Mouse (Mus musculus) neural tube, embryonic 12.5 days (tissue): ENCODE measurements around the gene Cdk5r1. TPM values are rescaled to one million over a fixed set of nuclear protein-coding genes. Genes with fewer than 3 reads are reported as not detected.
A peak's percentile ranks its signal among the peaks of the same experiment; 100 is the strongest.

Experiments used
- ATAC-seq: fragments of 200-750 bp; cut with Nextera tagmentation; 2 replicates; pipeline ENCODE4 v1.8.0; 2017; ENCODE audit warnings: low read depth, mild to moderate bottlenecking, moderate TSS enrichment, moderate library complexity; ENCODE audit not compliant: low FRiP score
- H3K27ac ChIP-seq: fragments of 300-500 bp; sonication (generic); 2 replicates; pipeline ENCODE4 v1.5.1; 2016
- H3K27me3 ChIP-seq: fragments of 300-500 bp; sonication (generic); replicated peaks from 2 replicates; pipeline ENCODE4 v1.6.1; 2016; ENCODE audit warnings: mild to moderate bottlenecking
- H3K36me3 ChIP-seq: fragments of 300-500 bp; sonication (generic); 2 replicates; pipeline ENCODE4 v1.6.1; 2016; ENCODE audit warnings: mild to moderate bottlenecking
- H3K4me1 ChIP-seq: fragments of 300-500 bp; sonication (generic); 2 replicates; pipeline ENCODE4 v1.6.1; 2016
- H3K4me2 ChIP-seq: fragments of 300-500 bp; sonication (generic); replicated peaks from 2 replicates; pipeline ENCODE4 v1.6.1; 2016; ENCODE audit warnings: mild to moderate bottlenecking
- H3K4me3 ChIP-seq: fragments of 300-500 bp; sonication (generic); 2 replicates; pipeline ENCODE4 v1.5.1; 2016
- H3K9ac ChIP-seq: fragments of 300-500 bp; sonication (generic); 2 replicates; pipeline ENCODE4 v1.6.1; 2016; ENCODE audit warnings: mild to moderate bottlenecking
- H3K9me3 ChIP-seq: fragments of 300-500 bp; sonication (generic); 2 replicates; pipeline ENCODE4 v1.6.1; 2016; ENCODE audit warnings: mild to moderate bottlenecking
- WGBS: fragments of 180-500 bp; shearing (Covaris S2); methylation state at CpG from one replicate; pipeline ENCODE4 v1.1.7; 2016; 5-methylcytosine and 5-hydroxymethylcytosine counted together
- polyA plus RNA-seq: library from polyadenylated mRNA; unstranded; fragments of >200 nt; fragmentation: Nextera tagmentation; extraction: Ambion mirVana; gene quantifications from 2 replicates; pipeline ENCODE4 v1.2.1, GENCODE M21; 2016

Gene Cdk5r1
- polyA plus RNA-seq, 1 experiment from 2014 or later: 73.1 TPM

DNA sequence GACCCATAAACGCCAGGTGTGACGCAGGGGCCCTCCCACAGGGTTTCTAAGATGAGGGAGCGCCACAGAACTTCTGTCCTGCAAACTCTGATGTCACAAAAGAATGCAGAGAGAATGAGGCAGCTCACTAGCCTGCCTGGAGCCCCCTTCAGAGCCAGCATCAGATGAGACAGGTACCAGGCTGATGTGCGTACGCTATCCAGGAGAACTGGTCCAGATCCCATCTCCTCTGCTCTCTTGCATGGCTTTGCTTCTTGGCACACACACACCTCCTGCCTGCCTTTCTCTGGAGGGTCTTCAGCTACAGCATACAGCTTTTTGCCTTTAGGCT lies 32.3 kb downstream of the Cdk5r1 start:
- no peak overlapping the region for H3K4me2 ChIP-seq
- H3K27me3 ChIP-seq: peaks cover 4% of the 10 kb centered on the region; the same call in 1 of the 2 replicates
- no peak overlapping the region for H3K4me3 ChIP-seq
- no peaks in the 10 kb centered on the region for H3K36me3 ChIP-seq
- no peak overlapping the region for H3K27ac ChIP-seq
- ATAC-seq: no peak
- WGBS: 72% methylated on average over 5 of the region's 5 CpGs
- peaks cover 30% of the 10 kb centered on the region for H3K4me1 ChIP-seq
- H3K9me3 ChIP-seq: no peaks in the 10 kb centered on the region
- peak overlapping the region; percentile 22; the same call in 1 of the 2 replicates for H3K9ac ChIP-seq

DNA sequence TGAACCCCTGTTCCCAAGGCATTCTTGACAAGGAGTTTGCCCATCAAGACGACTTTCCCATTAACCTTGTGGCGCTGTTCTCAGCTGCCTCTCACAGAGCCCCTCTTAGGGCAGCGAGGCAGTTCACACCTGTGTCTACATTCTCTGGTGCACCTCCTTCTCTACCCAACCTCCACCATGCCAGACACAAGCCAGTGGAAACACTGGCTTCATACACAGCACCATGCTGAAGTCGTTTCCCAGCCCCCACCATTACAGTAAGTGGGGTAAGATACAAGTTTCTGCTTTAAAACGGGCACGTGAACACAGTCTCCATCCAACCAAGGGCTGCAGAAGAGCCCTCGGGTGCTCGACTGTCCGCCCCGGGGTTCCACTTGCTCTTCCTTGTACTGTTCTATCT lies 33.3 kb downstream of the Cdk5r1 start:
- ATAC-seq: no peak
- Histone ChIP-seq H3K4me2 (no peak overlapping the region), H3K36me3 (no peaks in the 10 kb centered on the region), H3K4me3 (no peak overlapping the region), H3K27me3 (peaks cover 4% of the 10 kb centered on the region; the same call in 1 of the 2 replicates), H3K4me1 (peaks cover 20% of the 10 kb centered on the region), H3K27ac (no peak overlapping the region), H3K9ac (no peak overlapping the region), H3K9me3 (no peaks in the 10 kb centered on the region)
- 84% methylated on average over 10 of the region's 10 CpGs for WGBS

DNA sequence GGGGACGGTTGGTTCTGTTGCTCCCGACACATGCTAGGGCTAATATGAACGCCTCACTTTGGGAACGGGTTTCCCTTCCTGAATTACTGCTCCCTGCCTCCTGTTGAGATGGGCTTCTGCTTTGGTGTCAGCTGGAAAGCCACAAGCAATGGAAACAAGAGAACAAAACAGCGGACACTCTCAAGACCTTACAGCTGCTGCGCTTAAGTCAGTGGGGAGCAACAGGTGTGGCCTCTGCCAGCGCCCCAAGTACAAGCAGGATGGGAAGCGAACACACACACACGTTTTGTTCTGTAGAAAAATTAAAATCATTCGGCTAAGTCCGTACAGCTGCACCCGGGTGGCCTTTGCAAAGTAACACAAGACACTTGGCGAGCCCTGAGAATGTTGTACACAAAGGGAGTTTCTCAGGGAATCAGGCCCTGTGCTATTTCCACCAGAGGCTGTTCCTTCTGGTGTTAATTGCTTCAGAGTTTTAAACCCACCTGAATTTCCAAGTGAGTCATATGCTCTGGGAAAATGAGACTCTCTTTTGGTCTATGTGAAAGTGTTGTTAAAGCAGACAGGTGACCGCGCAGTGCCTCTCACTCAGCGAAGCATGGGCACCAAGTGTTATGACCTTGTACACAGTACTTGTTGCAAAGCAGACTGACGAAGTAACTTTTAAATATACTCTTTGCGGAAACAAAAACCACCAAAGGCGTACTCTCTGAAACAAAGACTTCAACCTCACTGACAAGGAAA lies 35.7 kb downstream of the Cdk5r1 start:
- 79% methylated on average over 19 of the region's 19 CpGs for WGBS
- Histone ChIP-seq H3K4me2 (no peak overlapping the region), H3K9ac (no peak overlapping the region), H3K27me3 (peaks cover 4% of the 10 kb centered on the region; the same call in 1 of the 2 replicates), H3K4me1 (peaks cover 10% of the 10 kb centered on the region; the same call in 1 of the 2 replicates), H3K27ac (no peak overlapping the region), H3K36me3 (no peaks in the 10 kb centered on the region), H3K9me3 (no peaks in the 10 kb centered on the region), H3K4me3 (no peak overlapping the region)
- ATAC-seq: no peak

DNA sequence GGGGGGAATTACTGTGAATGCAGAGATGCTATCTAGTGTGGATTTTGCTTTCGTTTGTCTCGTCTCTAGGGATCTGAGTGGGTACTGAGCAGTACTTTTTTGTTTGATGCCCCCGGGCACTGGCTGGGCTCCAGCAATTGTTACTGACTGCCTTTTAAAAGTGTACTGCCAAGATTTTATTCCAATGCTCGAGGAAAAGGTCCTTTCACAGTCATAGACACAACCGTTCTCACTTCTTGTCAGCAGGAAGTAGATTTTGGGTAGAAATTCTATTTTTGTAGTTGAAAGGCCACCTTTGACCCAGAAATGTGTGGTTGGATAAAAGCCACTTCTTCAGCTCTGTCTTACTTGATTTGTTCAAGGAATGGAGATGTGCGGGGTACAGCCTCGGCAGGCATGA lies 37.0 kb downstream of the Cdk5r1 start:
- Histone ChIP-seq H3K4me3 (no peak overlapping the region), H3K9me3 (no peaks in the 10 kb centered on the region), H3K9ac (no peak overlapping the region), H3K27me3 (peaks cover 4% of the 10 kb centered on the region; the same call in 1 of the 2 replicates), H3K36me3 (no peaks in the 10 kb centered on the region), H3K4me1 (peaks cover 16% of the 10 kb centered on the region), H3K27ac (no peak overlapping the region), H3K4me2 (no peak overlapping the region)
- WGBS: 73% methylated on average over 7 of the region's 7 CpGs
- ATAC-seq: no peak

DNA sequence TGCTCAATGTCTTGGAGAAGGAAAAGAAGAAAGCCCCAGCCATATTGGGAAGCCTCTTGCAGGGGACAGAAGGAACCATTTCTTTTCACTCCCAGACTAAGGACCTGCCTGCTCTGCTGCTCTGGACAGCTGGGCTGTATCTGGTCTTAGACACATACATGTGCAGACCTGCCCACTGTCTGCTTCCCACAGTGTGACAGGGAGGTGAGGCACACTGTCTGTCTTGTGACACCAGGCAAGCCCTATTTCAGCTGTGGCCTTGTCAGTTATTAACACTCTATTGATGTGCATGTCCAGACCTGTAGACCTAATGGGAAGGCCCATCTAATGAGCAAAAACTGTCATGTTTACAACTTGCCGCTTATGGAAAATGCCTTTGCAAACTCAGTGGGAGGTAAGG lies 38.5 kb downstream of the Cdk5r1 start:
- no peak for ATAC-seq
- 70% methylated on average over 1 of the region's 1 CpGs for WGBS
- peaks cover 22% of the 10 kb centered on the region for H3K4me1 ChIP-seq

DNA sequence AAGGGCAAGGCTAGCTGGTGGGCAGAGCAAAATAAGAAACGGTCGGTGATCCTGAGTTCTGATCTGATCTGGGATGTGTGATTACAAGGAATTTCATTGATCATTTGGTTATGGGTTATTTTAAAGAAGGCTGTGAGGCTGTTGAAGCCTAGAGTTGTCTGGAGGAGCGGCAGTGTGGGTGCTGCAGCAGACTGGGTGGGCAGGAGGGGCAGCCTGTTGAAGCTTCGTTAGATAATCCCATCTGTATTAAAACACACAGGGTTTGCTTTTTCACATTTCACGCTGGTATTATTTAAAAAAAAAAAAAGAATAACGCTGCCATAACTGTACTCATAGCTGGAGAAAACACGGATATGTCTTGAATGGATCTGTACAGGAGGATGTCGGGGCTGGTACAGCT lies 39.1 kb downstream of the Cdk5r1 start:
- ATAC-seq: no peak
- H3K9me3 ChIP-seq: no peaks in the 10 kb centered on the region
- H3K27ac ChIP-seq: no peak overlapping the region
- peaks cover 22% of the 10 kb centered on the region for H3K4me1 ChIP-seq
- WGBS: 85% methylated on average over 8 of the region's 8 CpGs
- no peak overlapping the region for H3K4me2 ChIP-seq
- H3K9ac ChIP-seq: no peak overlapping the region
- H3K27me3 ChIP-seq: peaks cover 4% of the 10 kb centered on the region; the same call in 1 of the 2 replicates
- no peak overlapping the region for H3K4me3 ChIP-seq
- no peaks in the 10 kb centered on the region for H3K36me3 ChIP-seq

More for the DNA sequence above, 38.5 kb downstream of the Cdk5r1 start:
- H3K4me3 ChIP-seq: no peak overlapping the region
- peaks cover 4% of the 10 kb centered on the region; the same call in 1 of the 2 replicates for H3K27me3 ChIP-seq
- no peak overlapping the region for H3K4me2 ChIP-seq
- no peak overlapping the region for H3K9ac ChIP-seq
- no peaks in the 10 kb centered on the region for H3K36me3 ChIP-seq
- no peaks in the 10 kb centered on the region for H3K9me3 ChIP-seq
- H3K27ac ChIP-seq: no peak overlapping the region

DNA sequence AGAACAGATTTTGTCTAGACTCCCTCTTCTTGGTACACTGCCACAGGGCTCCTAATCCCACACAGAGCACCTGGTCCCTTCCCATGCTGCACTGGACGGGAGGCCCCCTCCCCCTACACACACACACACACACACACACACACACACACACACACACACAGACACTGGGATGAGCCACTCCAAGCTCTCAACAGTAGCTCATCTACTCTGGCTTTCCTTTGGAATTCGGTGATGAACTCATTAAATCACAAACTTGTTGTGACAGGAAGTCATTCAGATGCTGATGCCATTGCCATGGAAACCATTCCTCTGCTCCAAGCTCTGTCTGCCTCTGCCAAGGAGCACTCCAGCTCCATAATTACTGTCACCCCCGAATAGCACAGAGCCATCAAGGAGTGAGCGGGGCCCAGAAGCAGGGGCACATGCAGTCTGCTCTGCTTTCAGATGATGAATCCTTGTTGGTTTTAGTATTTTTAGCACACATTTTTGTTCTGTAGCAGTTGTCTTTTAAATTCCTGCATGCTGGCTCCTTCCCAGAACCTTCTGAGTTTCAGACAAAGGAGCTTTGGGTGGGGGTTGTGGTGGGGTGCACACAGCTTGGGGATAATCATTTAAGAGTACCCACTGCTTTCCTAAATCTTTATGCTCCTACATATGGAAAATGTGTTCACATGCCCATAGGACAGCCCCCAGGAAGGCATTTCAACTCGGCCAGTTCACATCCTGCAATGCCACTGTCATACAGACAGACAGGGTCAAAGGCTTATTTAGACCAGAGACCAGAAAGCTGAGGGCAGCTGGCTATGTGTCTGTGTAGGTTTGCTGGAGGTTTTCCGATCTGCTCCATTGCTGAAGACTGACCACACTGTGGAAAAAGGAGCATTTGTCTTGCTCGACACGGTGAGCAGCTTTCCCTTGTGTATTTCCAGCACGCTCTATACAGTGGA lies 41.9 kb downstream of the Cdk5r1 start:
- H3K4me3 ChIP-seq: no peak overlapping the region
- H3K27me3 ChIP-seq: 0 out of 2 replicates have a peak, but pooled peaks cover 4% of the 10 kb centered on the region
- H3K27ac ChIP-seq: peak overlapping the region; percentile 8; the same call in 1 of the 2 replicates
- peak; percentile 95 for ATAC-seq
- H3K36me3 ChIP-seq: no peaks in the 10 kb centered on the region
- peak overlapping the region; percentile 27 for H3K4me2 ChIP-seq
- H3K9me3 ChIP-seq: no peaks in the 10 kb centered on the region
- 25% methylated on average over 9 of the region's 9 CpGs for WGBS
- H3K4me1 ChIP-seq: peaks cover 22% of the 10 kb centered on the region
- no peak overlapping the region for H3K9ac ChIP-seq

DNA sequence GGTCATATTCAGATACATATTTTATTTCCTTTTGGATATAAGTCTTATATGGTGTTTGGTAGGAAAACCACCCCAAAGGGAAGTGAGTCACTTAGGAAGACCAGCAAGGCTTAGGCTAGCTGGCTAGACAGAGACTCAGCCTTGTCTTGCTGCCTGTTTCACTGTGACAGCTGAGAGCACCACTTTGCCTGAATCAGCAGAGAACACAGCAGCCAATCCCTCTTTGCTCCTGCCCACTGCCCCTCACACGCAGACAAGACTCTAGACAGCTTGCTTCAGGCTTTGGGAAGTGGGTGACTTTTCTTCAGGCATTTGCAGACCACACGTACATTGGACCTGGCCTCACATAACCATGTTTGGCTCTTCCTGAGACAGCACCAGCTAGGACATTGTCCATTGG lies 44.3 kb downstream of the Cdk5r1 start:
- ATAC-seq: no peak
- no peak overlapping the region for H3K4me2 ChIP-seq
- peaks cover 22% of the 10 kb centered on the region for H3K4me1 ChIP-seq
- H3K9me3 ChIP-seq: no peaks in the 10 kb centered on the region
- H3K27me3 ChIP-seq: 0 out of 2 replicates have a peak, but pooled peaks cover 4% of the 10 kb centered on the region
- no peaks in the 10 kb centered on the region for H3K36me3 ChIP-seq
- H3K4me3 ChIP-seq: no peak overlapping the region
- 84% methylated on average over 2 of the region's 2 CpGs for WGBS
- no peak overlapping the region for H3K27ac ChIP-seq
- H3K9ac ChIP-seq: no peak overlapping the region

- H3K9ac ChIP-seq: no peak overlapping the region
- peaks cover 21% of the 10 kb centered on the region for H3K4me1 ChIP-seq
- H3K27ac ChIP-seq: no peak overlapping the region
- no peak overlapping the region for H3K4me2 ChIP-seq
- 0 out of 2 replicates have a peak, but pooled peaks cover 4% of the 10 kb centered on the region for H3K27me3 ChIP-seq
- no peaks in the 10 kb centered on the region for H3K36me3 ChIP-seq
- no peak for ATAC-seq
- H3K9me3 ChIP-seq: peaks cover 3% of the 10 kb centered on the region; the same call in 1 of the 2 replicates
- 67% methylated on average over 2 of the region's 2 CpGs for WGBS
- no peak overlapping the region for H3K4me3 ChIP-seq
These were observed 46.0 kb downstream of the Cdk5r1 start for GRCm38 (mm10) chr11:80522852-80523251.

- no peaks in the 10 kb centered on the region for H3K36me3 ChIP-seq
- 63% methylated on average over 4 of the region's 4 CpGs for WGBS
- no peak overlapping the region for H3K4me2 ChIP-seq
- H3K9me3 ChIP-seq: peaks cover 4% of the 10 kb centered on the region; the same call in 1 of the 2 replicates
- H3K27me3 ChIP-seq: 0 out of 2 replicates have a peak, but pooled peaks cover 4% of the 10 kb centered on the region
- no peak overlapping the region for H3K4me3 ChIP-seq
- H3K9ac ChIP-seq: no peak overlapping the region
- H3K27ac ChIP-seq: no peak overlapping the region
- H3K4me1 ChIP-seq: peaks cover 15% of the 10 kb centered on the region
- ATAC-seq: no peak
These were observed 46.6 kb downstream of the Cdk5r1 start for GRCm38 (mm10) chr11:80523410-80523809.

DNA sequence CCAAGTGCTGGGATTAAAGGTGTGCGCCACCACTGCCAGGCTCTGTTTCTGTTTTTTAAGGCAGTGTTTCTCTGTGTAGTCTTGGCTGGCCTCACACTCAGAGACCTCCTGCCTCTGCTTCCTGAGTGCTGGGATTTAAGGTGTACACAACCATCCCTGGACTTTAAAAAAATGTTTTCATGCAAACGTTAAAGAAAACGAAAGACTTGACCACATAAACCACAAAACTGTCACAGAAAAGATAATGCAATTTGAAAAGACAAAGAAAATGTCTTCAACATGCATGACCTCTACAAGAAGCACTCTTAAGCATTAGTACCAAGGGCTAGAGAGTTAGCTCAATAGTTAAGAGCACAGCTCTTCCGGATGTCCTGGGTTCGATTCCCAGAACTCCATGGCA lies 47.4 kb downstream of the Cdk5r1 start:
- WGBS: 93% methylated on average over 5 of the region's 5 CpGs
- peaks cover 4% of the 10 kb centered on the region; the same call in 1 of the 2 replicates for H3K9me3 ChIP-seq
- H3K4me3 ChIP-seq: no peak overlapping the region
- no peaks in the 10 kb centered on the region for H3K36me3 ChIP-seq
- H3K27me3 ChIP-seq: 0 out of 2 replicates have a peak, but pooled peaks cover 4% of the 10 kb centered on the region
- H3K27ac ChIP-seq: no peak overlapping the region
- ATAC-seq: no peak
- no peak overlapping the region for H3K4me2 ChIP-seq
- H3K9ac ChIP-seq: no peak overlapping the region
- H3K4me1 ChIP-seq: peaks cover 7% of the 10 kb centered on the region

DNA sequence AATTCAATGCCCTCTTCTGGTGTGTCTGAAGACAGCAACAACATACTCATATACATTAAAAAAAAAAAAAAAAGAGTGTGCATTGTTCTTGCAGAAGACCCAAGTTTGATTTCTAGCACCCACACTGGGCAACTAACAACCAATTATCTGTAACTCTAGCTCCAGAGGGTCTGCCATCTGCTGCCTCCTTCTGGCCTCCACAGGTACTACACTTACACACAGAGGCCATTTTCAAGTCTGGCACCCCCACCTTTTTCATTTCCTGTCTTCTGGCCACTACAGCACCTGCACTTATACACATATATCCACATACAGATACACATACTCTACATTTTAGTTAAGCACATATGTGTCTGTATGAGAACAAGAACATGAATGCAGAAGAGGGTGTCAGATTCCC lies 50.9 kb downstream of the Cdk5r1 start:
- no peaks in the 10 kb centered on the region for H3K4me1 ChIP-seq
- H3K27me3 ChIP-seq: no peaks in the 10 kb centered on the region
- no peaks in the 10 kb centered on the region for H3K36me3 ChIP-seq
- H3K4me2 ChIP-seq: no peak overlapping the region
- H3K4me3 ChIP-seq: no peak overlapping the region
- H3K9ac ChIP-seq: no peak overlapping the region
- no peak overlapping the region for H3K27ac ChIP-seq
- peaks cover 4% of the 10 kb centered on the region; the same call in 1 of the 2 replicates for H3K9me3 ChIP-seq
- ATAC-seq: no peak
